Mouse (Mus musculus): Measurements from ENCODE around the gene Olfr213. TPM values are rescaled to one million over a fixed set of nuclear protein-coding genes. Genes with fewer than 3 reads are reported as not detected.

Gene Olfr213
- polyA plus RNA-seq, 1 experiment from 2014 or later: not detected

DNA sequence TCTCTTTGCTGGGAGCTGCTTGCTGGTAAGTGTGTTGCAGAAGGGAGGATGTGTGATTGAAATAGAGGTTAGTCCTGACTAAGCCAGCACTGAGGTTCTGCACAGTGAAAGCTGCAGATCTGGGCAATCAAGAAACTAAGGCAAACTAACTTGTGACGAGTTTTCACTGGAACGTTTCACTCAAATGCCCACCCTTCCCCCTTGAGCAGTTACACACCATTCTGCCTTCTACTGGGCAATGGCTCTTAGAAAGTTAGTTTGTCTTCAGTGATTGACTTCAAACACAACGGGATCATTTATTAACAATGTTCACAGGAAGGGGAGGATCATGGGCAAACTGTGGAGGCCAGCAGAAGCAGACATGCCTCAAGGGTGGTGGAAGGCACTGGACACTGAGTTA is 16.7 kb downstream of the Olfr213 start:
- Histone ChIP-seq H3K4me1 (ENCODE audit: control insufficient read depth, insufficient read depth, low read length) (no peaks in the 10 kb centered on the region), H3K9ac (ENCODE audit: low read depth, low read length) (no peak overlapping the region), H3K27me3 (replicated peaks; ENCODE audit: control insufficient read depth, insufficient read depth, low read length) (no peaks in the 10 kb centered on the region), H3K4me3 (ENCODE audit: low read length) (no peak overlapping the region), H3K4me2 (ENCODE audit: low read depth, low read length) (no peak overlapping the region), H3K36me3 (ENCODE audit: control insufficient read depth, insufficient read depth, low read length) (no peaks in the 10 kb centered on the region), H3K27ac (ENCODE audit: low read length) (no peak overlapping the region), H3K9me3 (ENCODE audit: control insufficient read depth, low read length) (no peaks in the 10 kb centered on the region)
- no peak for ATAC-seq
- WGBS: 53% methylated on average over 3 of the region's 3 CpGs

DNA sequence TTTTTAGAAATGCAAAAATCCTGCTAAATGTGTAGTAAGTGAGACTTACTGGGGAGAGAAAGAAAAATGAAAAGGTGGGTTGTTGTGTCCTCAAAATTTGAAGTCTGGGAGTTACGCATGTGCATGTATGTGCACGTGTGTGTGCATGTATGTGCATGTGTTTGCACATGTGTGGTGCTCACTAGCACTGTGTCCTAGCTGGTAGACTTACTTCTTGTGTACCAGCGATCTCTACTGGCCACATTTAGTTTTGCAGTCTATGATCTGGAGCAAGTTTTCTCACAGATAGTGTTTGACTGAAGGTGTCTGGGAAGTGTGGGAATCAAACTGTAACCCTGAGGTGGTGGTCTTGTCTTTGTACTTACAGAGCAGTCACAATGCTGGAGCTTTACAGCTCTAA is 31.6 kb downstream of the Olfr213 start:
- Histone ChIP-seq H3K9ac (ENCODE audit: low read depth, low read length) (no peak overlapping the region), H3K27ac (ENCODE audit: low read length) (no peak overlapping the region), H3K4me1 (ENCODE audit: control insufficient read depth, insufficient read depth, low read length) (no peaks in the 10 kb centered on the region), H3K36me3 (ENCODE audit: control insufficient read depth, insufficient read depth, low read length) (no peaks in the 10 kb centered on the region), H3K9me3 (ENCODE audit: control insufficient read depth, low read length) (no peaks in the 10 kb centered on the region), H3K4me2 (ENCODE audit: low read depth, low read length) (no peak overlapping the region), H3K27me3 (replicated peaks; ENCODE audit: control insufficient read depth, insufficient read depth, low read length) (no peaks in the 10 kb centered on the region), H3K4me3 (ENCODE audit: low read length) (no peak overlapping the region)
- ATAC-seq: no peak
- WGBS: 38% methylated on average over 3 of the region's 3 CpGs

- 75% methylated on average over 4 of the region's 4 CpGs for WGBS
- no peak for ATAC-seq
- no peaks in the 10 kb centered on the region for H3K36me3 ChIP-seq (ENCODE audit: control insufficient read depth, insufficient read depth, low read length)
- H3K27me3 ChIP-seq (replicated peaks; ENCODE audit: control insufficient read depth, insufficient read depth, low read length): no peaks in the 10 kb centered on the region
- H3K9ac ChIP-seq (ENCODE audit: low read depth, low read length): no peak within 1 kb of the TSS
- no peak within 1 kb of the TSS for H3K4me3 ChIP-seq (ENCODE audit: low read length)
- H3K4me2 ChIP-seq (ENCODE audit: low read depth, low read length): no peak within 1 kb of the TSS
- no peak within 1 kb of the TSS for H3K27ac ChIP-seq (ENCODE audit: low read length)
- H3K4me1 ChIP-seq (ENCODE audit: control insufficient read depth, insufficient read depth, low read length): no peaks in the 10 kb centered on the region
- no peaks in the 10 kb centered on the region for H3K9me3 ChIP-seq (ENCODE audit: control insufficient read depth, low read length)
Measured at GRCm38 (mm10) chr6:116584095-116584494, 45.8 kb downstream of the Olfr213 start, which contains the start of gene Olfr215. Olfr215 (minus strand) TSS chr6:116584195.

Other genes with a start within 250 kb of the Olfr213 start
- 29.9 and 33.0 TPM in 2 replicates for gene March8, start 200.4 kb upstream of the Olfr213 start, polyA plus RNA-seq (2015; fragmentation: Nextera tagmentation; extraction: Ambion mirVana)
- gene Alox5, start 77.3 kb upstream of the Olfr213 start, polyA plus RNA-seq (2015; fragmentation: Nextera tagmentation; extraction: Ambion mirVana): 2.0 TPM in 2 replicates
- not detected in 2 replicates for gene Olfr211, start 49.4 kb upstream of the Olfr213 start, polyA plus RNA-seq (2015; fragmentation: Nextera tagmentation; extraction: Ambion mirVana)
- gene Olfr212, start 31.9 kb upstream of the Olfr213 start, polyA plus RNA-seq (2015; fragmentation: Nextera tagmentation; extraction: Ambion mirVana): not detected in 2 replicates
- 0.49 and 0.53 TPM in 2 replicates for gene Gm5580, start 12.7 kb downstream of the Olfr213 start, polyA plus RNA-seq (2015; fragmentation: Nextera tagmentation; extraction: Ambion mirVana)
- not detected in 2 replicates for gene Olfr214, start 15.8 kb downstream of the Olfr213 start, polyA plus RNA-seq (2015; fragmentation: Nextera tagmentation; extraction: Ambion mirVana)
- not detected in 2 replicates for gene Olfr215, start 45.7 kb downstream of the Olfr213 start, polyA plus RNA-seq (2015; fragmentation: Nextera tagmentation; extraction: Ambion mirVana)
- 93.5 and 102 TPM in 2 replicates for gene Zfp422, start 90.5 kb downstream of the Olfr213 start, polyA plus RNA-seq (2015; fragmentation: Nextera tagmentation; extraction: Ambion mirVana)
- 26.3 and 27.2 TPM in 2 replicates for gene Depp1, start 112.2 kb downstream of the Olfr213 start, polyA plus RNA-seq (2015; fragmentation: Nextera tagmentation; extraction: Ambion mirVana)
- gene Rassf4, start 135.5 kb downstream of the Olfr213 start, polyA plus RNA-seq (2015; fragmentation: Nextera tagmentation; extraction: Ambion mirVana): 8.6 and 9.2 TPM in 2 replicates
- 0.06 and 0.07 TPM in 2 replicates for gene Tmem72, start 178.5 kb downstream of the Olfr213 start, polyA plus RNA-seq (2015; fragmentation: Nextera tagmentation; extraction: Ambion mirVana)